Mouse (Mus musculus): ENCODE results near the gene Pde4b. TPM values are rescaled to one million over a fixed set of nuclear protein-coding genes. Genes with fewer than 3 reads are reported as not detected.

Gene Pde4b
- polyA plus RNA-seq, 1 experiment from 2014 or later = 19.1 TPM

- Histone ChIP-seq H3K36me3 (no peaks in the 10 kb centered on the region), H3K9me3 (no peaks in the 10 kb centered on the region), H3K4me2 (no peak overlapping the region), H3K4me3 (no peak overlapping the region), H3K27me3 (replicated peaks) (no peaks in the 10 kb centered on the region), H3K27ac (replicated peaks) (no peak overlapping the region), H3K4me1 (0 out of 2 replicates have a peak, but pooled peaks cover 4% of the 10 kb centered on the region), H3K9ac (no peak overlapping the region)
- ATAC-seq (ENCODE audit: extremely low read depth, insufficient number of reproducible peaks, low FRiP score, low TSS enrichment) = no peak
- WGBS = 76% methylated on average over 4 of the region's 4 CpGs
These were observed 536.7 kb downstream of the Pde4b start for GRCm38 (mm10) chr4:102623789-102624611.

- Histone ChIP-seq H3K4me3 (no peak overlapping the region), H3K4me2 (no peak overlapping the region), H3K36me3 (no peaks in the 10 kb centered on the region), H3K27ac (replicated peaks) (no peak overlapping the region), H3K9me3 (no peaks in the 10 kb centered on the region), H3K27me3 (replicated peaks) (no peaks in the 10 kb centered on the region), H3K9ac (no peak overlapping the region), H3K4me1 (peaks cover 5% of the 10 kb centered on the region; the same call in 1 of the 2 replicates)
- 48% methylated on average over 8 of the region's 8 CpGs for WGBS
- no peak for ATAC-seq (ENCODE audit: extremely low read depth, insufficient number of reproducible peaks, low FRiP score, low TSS enrichment)
These were observed 537.6 kb downstream of the Pde4b start for GRCm38 (mm10) chr4:102624937-102625336.

DNA sequence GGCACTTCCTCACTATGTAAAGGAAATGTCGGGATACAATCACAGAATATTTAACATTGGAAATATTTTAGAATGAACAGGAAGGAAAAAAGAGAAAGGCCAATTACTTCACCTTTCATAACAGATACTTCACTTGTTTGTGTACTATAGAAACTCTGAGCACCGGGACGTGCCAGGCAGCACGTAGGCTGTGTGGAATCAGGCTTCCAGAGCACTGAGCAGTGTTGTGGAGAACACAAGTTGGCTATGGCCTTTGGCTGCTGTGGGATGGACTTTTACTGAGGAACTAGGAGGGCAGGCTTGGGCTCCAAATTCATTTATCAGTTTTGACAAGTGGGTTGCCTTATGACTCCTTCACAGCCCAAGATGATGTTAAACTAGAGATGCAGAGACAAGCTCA is 540.5 kb downstream of the Pde4b start:
- ATAC-seq (ENCODE audit: extremely low read depth, insufficient number of reproducible peaks, low FRiP score, low TSS enrichment) = no peak
- H3K9ac ChIP-seq = no peak overlapping the region
- WGBS = 82% methylated on average over 4 of the region's 4 CpGs
- no peaks in the 10 kb centered on the region for H3K9me3 ChIP-seq
- no peak overlapping the region for H3K4me2 ChIP-seq
- H3K4me3 ChIP-seq = no peak overlapping the region
- peaks cover 22% of the 10 kb centered on the region for H3K4me1 ChIP-seq
- no peaks in the 10 kb centered on the region for H3K36me3 ChIP-seq
- no peaks in the 10 kb centered on the region for H3K27me3 ChIP-seq (replicated peaks)
- H3K27ac ChIP-seq (replicated peaks) = no peak overlapping the region

GRCm38 (mm10) chr4:102629621-102630020 is 542.3 kb downstream of the Pde4b start:
- H3K9me3 ChIP-seq = no peaks in the 10 kb centered on the region
- H3K4me1 ChIP-seq = peaks cover 27% of the 10 kb centered on the region
- no peaks in the 10 kb centered on the region for H3K36me3 ChIP-seq
- no peak for ATAC-seq (ENCODE audit: extremely low read depth, insufficient number of reproducible peaks, low FRiP score, low TSS enrichment)
- H3K4me2 ChIP-seq = no peak overlapping the region
- no peak overlapping the region for H3K4me3 ChIP-seq
- H3K27ac ChIP-seq (replicated peaks) = no peak overlapping the region
- no peaks in the 10 kb centered on the region for H3K27me3 ChIP-seq (replicated peaks)
- no peak overlapping the region for H3K9ac ChIP-seq
- 42% methylated on average over 4 of the region's 4 CpGs for WGBS

DNA sequence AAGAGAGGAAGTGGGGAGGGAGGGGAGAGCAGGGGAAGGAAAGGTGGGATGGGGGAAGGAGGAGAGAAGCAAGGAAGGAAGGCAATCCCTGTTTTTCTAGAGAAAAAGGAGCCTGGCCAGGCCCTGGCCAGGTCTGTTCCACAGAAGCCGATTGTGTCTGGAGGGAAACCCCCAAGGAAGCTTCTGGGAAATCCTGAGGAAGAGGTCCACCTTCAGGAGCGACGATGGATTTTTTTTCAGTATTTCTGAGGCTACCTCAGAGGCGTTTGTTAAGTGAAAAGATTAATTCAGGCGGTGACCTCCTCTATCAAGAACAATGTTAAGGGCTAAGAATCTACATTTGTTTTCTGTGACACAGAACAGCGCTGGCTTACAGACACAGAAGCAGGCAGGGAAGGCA is 542.9 kb downstream of the Pde4b start:
- Histone ChIP-seq H3K9ac (no peak overlapping the region), H3K9me3 (no peaks in the 10 kb centered on the region), H3K36me3 (no peaks in the 10 kb centered on the region), H3K27me3 (replicated peaks) (no peaks in the 10 kb centered on the region), H3K4me1 (peaks cover 33% of the 10 kb centered on the region), H3K4me2 (no peak overlapping the region), H3K27ac (replicated peaks) (peak overlapping the region; percentile 43), H3K4me3 (no peak overlapping the region)
- WGBS = 30% methylated on average over 6 of the region's 6 CpGs
- no peak for ATAC-seq (ENCODE audit: extremely low read depth, insufficient number of reproducible peaks, low FRiP score, low TSS enrichment)

DNA sequence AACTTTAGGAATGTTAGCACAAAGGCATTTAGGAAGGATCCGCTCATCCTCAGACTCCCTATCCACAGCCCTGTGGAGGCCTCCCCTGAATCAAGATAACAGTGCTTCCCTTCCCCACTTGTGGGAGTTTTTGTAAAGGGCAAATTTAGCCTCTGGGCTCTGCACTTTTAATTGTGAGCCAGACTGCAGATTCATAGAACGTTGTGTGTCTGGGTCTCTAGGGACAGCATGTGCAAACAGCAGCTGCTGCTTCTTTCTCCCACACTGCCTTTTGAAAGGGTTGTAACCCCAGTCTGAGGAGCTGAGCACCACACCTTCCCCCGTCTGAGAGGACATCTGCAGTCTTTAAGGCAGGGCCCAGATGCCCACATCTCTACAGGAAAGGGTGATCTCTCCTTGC is 544.3 kb downstream of the Pde4b start:
- 44% methylated on average over 3 of the region's 3 CpGs for WGBS
- Histone ChIP-seq H3K27ac (replicated peaks) (no peak overlapping the region), H3K4me2 (no peak overlapping the region), H3K4me3 (no peak overlapping the region), H3K27me3 (replicated peaks) (no peaks in the 10 kb centered on the region), H3K4me1 (peaks cover 46% of the 10 kb centered on the region), H3K36me3 (no peaks in the 10 kb centered on the region), H3K9me3 (no peaks in the 10 kb centered on the region), H3K9ac (no peak overlapping the region)
- ATAC-seq (ENCODE audit: extremely low read depth, insufficient number of reproducible peaks, low FRiP score, low TSS enrichment) = no peak

DNA sequence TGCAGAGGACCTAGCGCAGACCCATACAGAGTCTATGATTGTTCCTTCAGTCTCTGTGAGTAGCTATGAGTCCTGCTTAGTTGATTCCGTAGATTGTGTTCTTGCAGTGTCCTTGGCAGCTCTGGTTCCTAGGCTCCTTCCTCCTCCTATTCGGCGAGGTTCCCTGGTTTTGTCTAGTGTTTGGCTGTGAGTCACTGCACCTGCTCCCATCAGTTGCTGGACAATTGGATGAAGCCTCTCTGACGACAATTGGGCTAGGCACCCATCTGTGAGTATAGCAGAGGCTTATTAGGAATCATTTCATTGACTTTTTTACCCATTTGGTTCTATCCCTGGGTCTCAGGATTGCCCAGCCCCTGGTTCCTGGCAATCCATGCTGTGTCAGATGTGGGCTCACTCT is 545.9 kb downstream of the Pde4b start:
- Histone ChIP-seq H3K4me3 (no peak overlapping the region), H3K27ac (replicated peaks) (no peak overlapping the region), H3K36me3 (no peaks in the 10 kb centered on the region), H3K27me3 (replicated peaks) (no peaks in the 10 kb centered on the region), H3K4me1 (peaks cover 55% of the 10 kb centered on the region), H3K9me3 (no peaks in the 10 kb centered on the region), H3K9ac (no peak overlapping the region), H3K4me2 (no peak overlapping the region)
- WGBS = 77% methylated on average over 5 of the region's 5 CpGs
- no peak for ATAC-seq (ENCODE audit: extremely low read depth, insufficient number of reproducible peaks, low FRiP score, low TSS enrichment)

- Histone ChIP-seq H3K4me1 (peaks cover 49% of the 10 kb centered on the region), H3K9ac (peak overlapping the region; percentile 24; the same call in 1 of the 2 replicates), H3K27ac (replicated peaks) (peak overlapping the region; percentile 77), H3K4me2 (peak overlapping the region; percentile 36), H3K4me3 (no peak overlapping the region), H3K9me3 (no peaks in the 10 kb centered on the region), H3K27me3 (replicated peaks) (no peaks in the 10 kb centered on the region), H3K36me3 (no peaks in the 10 kb centered on the region)
- no peak for ATAC-seq (ENCODE audit: extremely low read depth, insufficient number of reproducible peaks, low FRiP score, low TSS enrichment)
- WGBS = 5% methylated on average over 9 of the region's 9 CpGs
These were observed 547.9 kb downstream of the Pde4b start for GRCm38 (mm10) chr4:102635258-102635657.

- no peaks in the 10 kb centered on the region for H3K27me3 ChIP-seq (replicated peaks)
- H3K4me2 ChIP-seq = no peak overlapping the region
- peak overlapping the region; percentile 77 for H3K27ac ChIP-seq (replicated peaks)
- no peak overlapping the region for H3K9ac ChIP-seq
- H3K9me3 ChIP-seq = no peaks in the 10 kb centered on the region
- H3K36me3 ChIP-seq = no peaks in the 10 kb centered on the region
- H3K4me3 ChIP-seq = no peak overlapping the region
- WGBS = 20% methylated on average over 8 of the region's 8 CpGs
- H3K4me1 ChIP-seq = peaks cover 42% of the 10 kb centered on the region
- no peak; the same call in 1 of the 2 replicates for ATAC-seq (ENCODE audit: extremely low read depth, insufficient number of reproducible peaks, low FRiP score, low TSS enrichment)
These were observed 548.6 kb downstream of the Pde4b start for GRCm38 (mm10) chr4:102635944-102636343.

- peaks cover 34% of the 10 kb centered on the region for H3K4me1 ChIP-seq
- H3K27me3 ChIP-seq (replicated peaks) = no peaks in the 10 kb centered on the region
- no peak for ATAC-seq (ENCODE audit: extremely low read depth, insufficient number of reproducible peaks, low FRiP score, low TSS enrichment)
- H3K4me2 ChIP-seq = no peak overlapping the region
- peak overlapping the region; percentile 48; the same call in 1 of the 2 replicates for H3K27ac ChIP-seq (replicated peaks)
- H3K9ac ChIP-seq = no peak overlapping the region
- no peak overlapping the region for H3K4me3 ChIP-seq
- no peaks in the 10 kb centered on the region for H3K36me3 ChIP-seq
- H3K9me3 ChIP-seq = no peaks in the 10 kb centered on the region
- 62% methylated on average over 4 of the region's 4 CpGs for WGBS
These were observed 550.1 kb downstream of the Pde4b start for GRCm38 (mm10) chr4:102637348-102637910.

DNA sequence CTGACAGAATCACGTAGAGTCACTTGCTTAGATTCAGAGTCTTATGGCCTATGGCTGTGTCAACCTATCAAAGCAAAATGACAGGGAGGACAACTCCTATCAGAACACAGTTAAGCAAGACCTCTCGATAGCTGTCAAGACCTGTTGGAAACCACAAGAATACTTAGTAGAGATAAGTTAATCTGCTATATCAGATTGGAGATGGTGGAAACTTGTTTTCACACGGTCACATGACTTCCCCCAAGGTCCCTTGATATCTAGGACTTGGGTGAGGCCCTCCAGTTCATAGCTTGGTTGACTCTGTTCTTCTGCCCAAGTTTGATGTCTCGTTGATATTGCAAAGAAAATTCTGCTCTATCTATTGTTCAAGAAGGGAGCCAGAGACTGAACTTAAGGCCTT is 553.6 kb downstream of the Pde4b start:
- Histone ChIP-seq H3K27ac (replicated peaks) (no peak overlapping the region), H3K27me3 (replicated peaks) (no peaks in the 10 kb centered on the region), H3K4me1 (peaks cover 16% of the 10 kb centered on the region), H3K4me2 (no peak overlapping the region), H3K36me3 (no peaks in the 10 kb centered on the region), H3K9ac (no peak overlapping the region), H3K9me3 (no peaks in the 10 kb centered on the region), H3K4me3 (no peak overlapping the region)
- no peak for ATAC-seq (ENCODE audit: extremely low read depth, insufficient number of reproducible peaks, low FRiP score, low TSS enrichment)
- WGBS = 75% methylated on average over 4 of the region's 4 CpGs

DNA sequence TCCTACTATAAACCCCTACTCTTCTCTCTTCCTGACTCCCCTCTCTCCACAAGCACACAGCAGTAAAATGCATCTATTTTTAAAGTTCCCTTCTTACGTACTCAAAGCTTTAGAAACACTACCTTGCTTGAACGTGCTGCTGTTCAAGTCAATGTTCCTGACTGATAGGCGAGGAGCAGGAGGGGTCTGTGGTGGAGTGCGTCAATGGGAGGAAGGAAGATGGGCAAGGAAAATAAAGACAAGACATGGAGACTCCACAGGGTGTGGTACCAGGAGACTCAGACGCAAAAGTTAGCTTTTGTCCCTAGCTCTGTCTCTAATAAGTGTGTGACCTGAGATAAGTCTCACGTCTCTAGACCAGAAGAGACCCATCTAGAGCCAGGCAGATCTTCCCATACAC is 556.7 kb downstream of the Pde4b start:
- Histone ChIP-seq H3K36me3 (no peaks in the 10 kb centered on the region), H3K9me3 (no peaks in the 10 kb centered on the region), H3K27ac (replicated peaks) (no peak overlapping the region), H3K9ac (no peak overlapping the region), H3K4me3 (no peak overlapping the region), H3K27me3 (replicated peaks) (no peaks in the 10 kb centered on the region), H3K4me2 (no peak overlapping the region), H3K4me1 (no peaks in the 10 kb centered on the region)
- WGBS = 46% methylated on average over 6 of the region's 6 CpGs
- no peak for ATAC-seq (ENCODE audit: extremely low read depth, insufficient number of reproducible peaks, low FRiP score, low TSS enrichment)
